Mouse (Mus musculus) inflammation-experienced regulatory T-cells, adult 16 weeks (primary cell): ENCODE data around the gene Utp11. TPM values are rescaled to one million over a fixed set of nuclear protein-coding genes. Genes with fewer than 3 reads are reported as not detected.

Source experiments
- polyA plus RNA-seq: library from polyadenylated mRNA; unstranded; fragments of 100-300 nt; shearing (Covaris generic); gene quantifications from one replicate; pipeline ENCODE4 v1.2.1, GENCODE M21; 2017

Gene Utp11
- 80.7 TPM for polyA plus RNA-seq

DNA sequence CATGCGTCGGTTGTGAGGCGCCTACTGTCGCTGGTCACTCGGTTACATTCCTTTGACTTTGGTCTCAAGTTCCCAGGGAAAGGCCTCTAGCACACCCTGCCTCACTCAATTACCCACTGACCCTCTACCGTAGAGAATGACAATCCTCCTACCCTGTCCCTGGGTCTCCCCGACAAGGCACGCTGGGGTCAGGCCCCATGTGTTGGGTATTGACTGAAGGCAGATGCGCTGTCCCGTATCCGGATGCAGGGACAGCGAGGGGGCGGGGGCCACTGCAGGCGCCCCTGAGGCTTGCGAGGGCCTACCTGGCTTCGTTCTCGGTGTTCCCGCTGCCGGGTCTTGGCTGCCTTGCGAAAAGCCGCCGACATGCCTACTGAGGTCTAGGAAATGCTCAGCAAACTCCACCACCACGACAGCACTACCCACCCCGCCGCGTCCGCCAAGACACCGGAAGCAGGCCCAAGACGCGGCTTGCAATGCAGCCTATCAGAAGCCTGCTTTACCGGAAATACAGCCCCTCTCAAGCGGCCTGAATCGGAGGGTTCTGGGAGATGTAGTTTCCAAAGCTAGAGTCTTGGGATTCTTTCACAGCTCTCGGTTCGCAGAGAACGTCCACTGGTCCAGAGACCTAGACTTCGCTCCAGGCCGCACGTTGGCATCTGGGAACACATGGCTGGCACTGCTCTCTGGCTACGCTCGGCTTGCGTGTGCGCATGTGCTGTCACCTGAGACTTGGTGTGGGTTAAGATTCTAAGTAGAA is at the start of gene Utp11:
TSS of gene Utp11 (minus strand) at position 466 of the 760 bp plus-strand sequence.

GRCm38 (mm10) chr4:124741376-124742343 is 48.3 kb upstream of the Utp11 start, which contains the start of gene Inpp5b:
Inpp5b (plus strand) TSS chr4:124741850.

GRCm38 (mm10) chr4:124714545-124715481 is 21.4 kb upstream of the Utp11 start, which contains the start of gene Sf3a3:
Sf3a3 (plus strand) TSS chr4:124714776.

GRCm38 (mm10) chr4:124700248-124700971 is 7.0 kb upstream of the Utp11 start, which contains the start of gene Fhl3:
Fhl3 (plus strand) TSS chr4:124700701.

DNA sequence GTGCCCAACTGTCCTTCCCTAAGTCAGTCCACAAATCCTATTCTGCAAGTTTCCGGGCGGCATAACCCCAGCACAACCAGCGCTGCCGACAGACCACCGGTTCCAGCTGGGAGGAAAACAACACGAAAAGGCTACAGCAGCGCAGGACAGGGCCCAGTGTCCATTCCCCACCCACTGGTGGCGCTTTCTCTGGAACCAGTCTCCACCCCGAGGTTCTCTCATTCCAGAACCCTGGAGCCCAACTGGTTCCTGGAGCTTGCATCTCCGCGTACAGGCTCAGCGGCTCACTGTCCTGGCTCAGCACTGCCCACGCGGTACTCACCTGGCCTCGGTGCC is 36.9 kb downstream of the Utp11 start, which contains the start of gene Pou3f1:
TSS of gene Pou3f1 (plus strand) at position 290 of the 336 bp plus-strand sequence.

Other genes starting within 250 kb of the Utp11 start
- gene 3100002H09Rik, start 82.8 kb downstream of the Utp11 start, polyA plus RNA-seq: not detected
- not detected for gene Pou3f1, start 36.8 kb downstream of the Utp11 start, polyA plus RNA-seq
- 0.99 TPM for gene Fhl3, start 7.1 kb upstream of the Utp11 start, polyA plus RNA-seq
- 141 TPM for gene Sf3a3, start 21.2 kb upstream of the Utp11 start, polyA plus RNA-seq
- gene Inpp5b, start 48.2 kb upstream of the Utp11 start, polyA plus RNA-seq: 182 TPM
- gene Mtf1, start 108.5 kb upstream of the Utp11 start, polyA plus RNA-seq: 25.5 TPM
- 5.3 TPM for gene Yrdc, start 157.1 kb upstream of the Utp11 start, polyA plus RNA-seq
- gene 1110065P20Rik, start 157.6 kb upstream of the Utp11 start, polyA plus RNA-seq: 8.0 TPM
- gene Maneal, start 168.6 kb upstream of the Utp11 start, polyA plus RNA-seq: 0.28 TPM
- not detected for gene Epha10, start 187.3 kb upstream of the Utp11 start, polyA plus RNA-seq
- gene 9930104L06Rik, start 243.4 kb upstream of the Utp11 start, polyA plus RNA-seq: 21.0 TPM
- 16.5 TPM for gene Cdca8, start 245.7 kb upstream of the Utp11 start, polyA plus RNA-seq